Mouse (Mus musculus): ENCODE results near the gene Tbx1.

Gene Tbx1

DNA sequence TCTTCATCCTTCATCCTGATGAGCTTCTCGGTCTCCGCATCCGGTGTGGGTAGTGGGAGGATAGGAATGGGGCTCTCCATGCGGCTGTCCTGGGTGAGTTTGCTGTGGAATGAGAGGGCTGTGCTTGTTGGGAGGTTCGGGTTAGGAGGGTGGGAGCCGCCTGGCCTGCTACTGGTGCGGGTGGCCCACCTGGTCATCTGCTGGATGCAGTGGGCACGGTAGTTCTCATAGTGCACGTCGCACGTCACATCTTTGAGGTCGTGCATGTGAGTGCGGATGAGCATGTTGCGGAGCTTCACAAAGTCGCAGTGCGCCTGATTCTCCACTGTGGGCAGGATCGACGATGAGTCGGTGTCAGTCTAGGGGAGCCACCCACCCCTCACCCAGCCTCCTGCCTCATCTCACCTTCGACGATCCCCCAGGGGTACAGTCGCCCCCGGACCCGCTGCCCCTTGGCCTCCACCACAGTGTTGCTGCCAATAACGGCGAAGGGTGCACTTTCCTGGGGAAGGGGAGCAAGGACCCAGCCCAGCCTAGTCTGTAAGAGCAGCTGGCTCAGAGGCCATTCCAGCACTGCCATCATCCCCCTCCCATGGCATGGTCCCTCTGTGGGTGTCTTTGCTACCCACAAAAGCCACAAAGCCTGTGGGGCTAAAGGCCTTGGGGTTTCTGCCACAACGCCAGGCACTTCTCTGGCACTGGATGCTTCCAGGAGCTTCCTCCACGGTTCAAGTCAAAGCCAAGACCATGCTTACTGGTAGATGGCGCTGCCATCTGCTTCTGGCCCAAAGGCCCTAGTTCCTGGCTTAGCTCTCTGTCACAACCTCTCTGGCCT is 32.7 kb upstream of the Tbx1 start:
- DNase-seq (ENCODE audit: low read depth, low spot score): no peak

DNA sequence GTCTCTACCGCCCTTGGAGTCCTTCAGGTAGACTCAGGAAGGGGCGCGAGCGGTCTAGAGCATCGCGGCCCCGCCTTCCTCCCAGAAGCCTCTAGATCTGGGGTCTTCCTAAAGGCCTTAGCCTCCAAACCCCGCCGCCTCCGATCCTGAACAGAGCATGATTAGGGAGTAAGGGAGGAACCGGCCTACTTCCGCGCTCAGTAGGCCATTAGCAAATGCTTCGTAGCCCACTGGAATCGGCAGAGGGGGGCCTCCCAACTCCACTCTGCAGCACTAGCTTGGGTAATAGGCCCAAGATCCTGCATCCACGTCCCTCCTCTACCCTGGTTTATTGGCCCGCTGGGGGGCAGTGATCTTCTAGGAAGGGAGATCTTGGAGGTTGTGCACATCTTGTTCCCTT is 31.5 kb upstream of the Tbx1 start, which contains the start of gene Gp1bb:
TSS of gene Gp1bb (minus strand) at position 385 of the 400 bp plus-strand sequence.
- no peak for DNase-seq (ENCODE audit: low read depth, low spot score)

DNA sequence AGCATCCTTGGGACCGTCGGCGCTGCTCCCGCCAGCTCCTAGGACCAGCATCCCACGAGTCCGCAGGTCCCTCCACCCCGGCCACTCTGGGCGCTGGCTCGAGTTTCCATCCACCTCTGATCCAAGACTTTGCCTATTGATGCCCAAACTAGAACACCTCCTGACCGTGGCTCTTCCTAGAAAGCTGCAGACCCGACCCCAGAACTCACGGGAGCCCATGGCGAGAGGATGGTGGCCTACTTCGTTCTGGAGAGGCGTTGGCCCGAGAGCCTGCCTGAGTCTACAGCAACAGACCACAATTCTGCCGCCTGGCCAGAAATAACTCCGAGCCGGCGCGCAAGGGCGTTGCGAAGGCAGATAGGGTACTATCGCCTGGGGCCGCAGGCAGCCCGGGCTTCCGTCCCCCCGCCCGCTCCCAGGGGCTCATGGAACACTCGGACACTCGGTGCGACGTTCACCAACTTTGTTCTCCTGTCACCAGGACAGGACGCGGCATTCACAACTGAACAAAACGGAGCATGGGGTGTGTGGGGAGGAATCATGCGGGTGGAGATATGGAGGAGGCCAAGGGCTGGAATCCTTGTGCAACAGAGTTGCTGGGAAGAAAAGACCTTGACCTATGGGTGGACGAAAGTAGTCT is 31.0 kb upstream of the Tbx1 start:
- DNase-seq (ENCODE audit: low read depth, low spot score): no peak

DNA sequence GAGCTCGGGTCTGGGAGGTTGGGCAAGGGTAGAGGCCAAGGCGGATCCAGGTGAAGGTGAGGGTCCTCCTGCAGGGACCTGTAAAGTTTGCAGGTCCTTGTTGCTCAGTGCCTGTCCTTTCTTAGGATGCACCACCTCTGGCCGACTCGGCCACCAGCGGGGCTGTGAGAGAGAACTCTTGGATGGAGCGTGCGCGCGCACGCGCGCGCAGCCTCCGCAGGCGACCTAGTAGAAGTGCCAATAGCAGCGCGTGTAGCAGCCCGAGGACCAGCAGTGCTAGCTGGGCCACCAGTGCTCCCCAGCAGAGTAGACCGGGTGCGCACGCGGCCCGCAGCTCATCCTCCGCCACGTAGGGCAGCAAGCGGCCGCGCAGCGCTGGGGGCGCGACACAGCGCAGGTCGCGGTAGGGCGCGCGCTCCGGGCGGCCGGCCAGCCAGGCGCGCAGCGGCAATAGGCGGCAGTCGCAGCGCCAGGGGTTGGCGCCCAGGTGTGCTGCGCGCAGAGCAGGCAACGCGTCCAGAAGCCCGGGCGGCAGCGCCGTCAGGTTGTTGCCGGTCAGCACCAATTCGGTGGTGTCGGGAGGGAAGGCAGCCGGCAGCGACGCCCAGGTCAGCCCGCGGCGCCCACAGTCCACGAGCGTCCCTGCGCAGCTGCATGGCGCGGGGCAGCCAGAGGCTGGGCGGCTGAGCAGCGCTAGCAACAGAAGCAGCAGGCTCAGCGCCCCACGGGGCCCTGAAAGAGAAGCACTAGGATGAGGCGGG is 30.3 kb upstream of the Tbx1 start:
- no peak for DNase-seq (ENCODE audit: low read depth, low spot score)

DNA sequence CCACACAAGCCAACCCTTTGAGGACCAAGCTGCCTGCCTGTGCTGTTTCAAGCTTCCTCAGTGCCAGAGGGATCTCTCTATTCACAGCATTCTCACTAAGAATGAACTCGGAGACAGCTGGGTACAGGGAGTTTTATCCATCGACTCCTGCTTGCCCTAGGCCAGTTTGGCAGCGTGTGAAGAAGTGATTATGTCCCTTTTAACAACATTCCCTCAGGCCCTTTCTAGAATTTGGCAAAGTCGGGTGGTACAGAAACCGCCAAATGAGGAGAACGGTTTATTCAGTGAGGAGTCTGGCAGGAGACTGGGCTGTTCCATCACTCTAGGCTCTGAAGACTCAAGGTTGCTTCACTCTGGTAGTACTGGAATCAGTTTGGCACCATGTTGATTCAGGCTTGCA is 29.7 kb upstream of the Tbx1 start:
- DNase-seq (ENCODE audit: low read depth, low spot score): no peak

DNA sequence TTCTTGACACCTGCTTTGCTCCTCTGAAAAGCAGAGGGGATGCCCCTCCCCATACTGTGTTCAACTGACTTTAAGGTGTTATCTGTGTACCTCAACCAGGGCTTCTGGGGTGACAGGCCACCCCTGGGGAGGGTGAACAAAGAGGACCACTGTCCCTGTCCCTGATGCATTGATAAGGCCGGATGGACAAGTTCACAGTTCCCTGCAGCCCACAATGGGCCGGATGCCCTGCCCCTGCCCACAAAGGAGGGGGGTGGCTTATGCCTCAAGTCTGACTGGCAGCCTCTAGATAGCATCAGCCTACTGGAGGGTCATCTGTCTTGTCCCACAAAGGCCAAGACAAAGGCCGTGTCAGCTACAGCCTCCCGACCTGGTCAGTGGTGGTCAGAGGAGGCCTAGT is 28.6 kb upstream of the Tbx1 start:
- no peak for DNase-seq (ENCODE audit: low read depth, low spot score)

DNA sequence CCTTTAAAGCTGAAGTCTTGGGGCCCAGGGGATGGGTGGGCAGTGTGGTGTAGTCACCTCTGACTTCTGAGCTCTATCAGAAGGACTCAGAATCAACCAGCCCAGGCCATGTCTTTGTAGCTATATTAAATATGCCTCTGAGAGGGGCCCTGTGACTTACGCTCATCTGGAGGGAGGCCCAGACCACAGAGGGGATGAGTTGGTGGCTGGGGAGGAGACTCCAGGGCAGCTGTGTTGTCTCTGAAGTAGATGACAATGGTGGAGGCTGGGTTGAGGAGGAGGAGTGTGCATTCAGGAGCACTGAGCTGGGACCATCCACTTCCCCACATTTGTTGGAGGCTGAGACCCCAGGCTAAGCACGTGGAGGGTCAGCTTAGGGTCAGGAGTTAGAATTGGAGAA is 27.8 kb upstream of the Tbx1 start:
- no peak for DNase-seq (ENCODE audit: low read depth, low spot score)

DNA sequence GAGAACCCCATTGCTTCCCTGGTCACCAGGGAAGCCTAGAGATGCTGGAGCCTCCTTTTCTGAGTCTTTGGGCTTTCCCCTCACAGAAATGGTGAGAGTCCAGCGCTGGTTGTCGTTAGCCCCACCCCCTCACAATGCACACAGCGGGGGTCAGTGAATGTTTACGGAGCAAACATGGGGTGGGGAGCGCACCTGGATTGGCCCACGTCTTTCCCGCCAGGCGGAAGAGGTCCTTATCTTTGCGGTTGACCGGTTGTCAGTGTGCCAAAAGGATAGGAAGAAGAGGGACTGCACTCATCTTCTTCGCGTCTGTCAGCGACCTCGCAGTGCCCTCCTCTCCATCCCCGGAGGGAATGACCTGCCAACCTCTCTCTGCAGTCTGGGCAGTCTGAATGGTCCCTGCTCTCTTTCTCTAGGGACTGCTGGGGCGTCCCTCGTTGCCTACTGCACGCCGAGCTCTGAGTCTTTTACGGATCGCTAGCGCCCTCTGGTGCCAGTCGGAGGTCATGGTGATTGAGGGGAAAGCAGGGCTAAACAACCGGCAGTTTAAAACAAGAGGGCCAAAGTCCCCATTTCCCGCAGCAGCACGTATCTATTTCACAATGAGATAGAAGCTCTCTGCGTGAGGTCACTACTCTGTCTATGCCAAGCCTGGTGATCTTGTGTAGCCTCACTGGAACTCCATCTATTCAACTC is 27.0 kb upstream of the Tbx1 start:
- DNase-seq (ENCODE audit: low read depth, low spot score): peak; percentile 66

DNA sequence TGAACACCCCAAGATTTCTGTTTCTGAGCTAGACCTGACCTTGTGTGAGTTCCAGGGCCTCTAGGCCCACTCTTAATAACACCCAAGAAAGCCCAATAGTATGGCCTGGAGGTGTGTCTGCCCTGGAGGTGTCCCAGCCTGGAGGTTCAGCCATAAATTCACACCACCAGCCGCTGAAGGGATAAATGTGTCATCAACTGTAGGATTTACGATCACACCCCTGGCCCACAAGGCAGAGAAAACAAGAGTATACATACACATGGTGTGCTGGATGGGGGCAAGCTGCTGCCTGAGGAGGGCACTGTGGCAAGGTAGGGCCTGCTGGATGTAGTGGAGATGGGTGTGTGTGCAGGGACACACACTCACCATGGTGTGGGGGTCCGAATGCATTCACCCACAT is 22.8 kb upstream of the Tbx1 start:
- DNase-seq (ENCODE audit: low read depth, low spot score): no peak

DNA sequence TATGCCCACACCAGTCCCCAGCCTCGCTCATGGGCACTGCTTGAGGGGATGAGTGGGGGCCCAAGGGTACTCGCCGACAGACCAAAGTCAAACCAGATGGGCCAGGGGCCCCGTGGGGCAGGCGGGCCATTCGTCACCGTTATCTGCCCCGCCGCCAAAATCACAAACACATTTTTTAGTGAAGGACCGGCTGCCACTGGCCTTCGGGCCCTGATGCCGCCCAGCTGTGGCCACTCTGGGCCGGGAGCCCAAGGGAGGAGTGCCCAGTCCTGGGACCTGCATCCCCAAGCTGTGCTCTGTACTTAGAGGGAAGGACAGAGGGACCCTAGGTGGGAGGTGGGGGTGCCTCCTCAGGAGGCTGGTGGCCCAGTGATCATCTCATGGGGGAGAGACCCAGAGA is 21.3 kb upstream of the Tbx1 start:
- DNase-seq (ENCODE audit: low read depth, low spot score): no peak

DNA sequence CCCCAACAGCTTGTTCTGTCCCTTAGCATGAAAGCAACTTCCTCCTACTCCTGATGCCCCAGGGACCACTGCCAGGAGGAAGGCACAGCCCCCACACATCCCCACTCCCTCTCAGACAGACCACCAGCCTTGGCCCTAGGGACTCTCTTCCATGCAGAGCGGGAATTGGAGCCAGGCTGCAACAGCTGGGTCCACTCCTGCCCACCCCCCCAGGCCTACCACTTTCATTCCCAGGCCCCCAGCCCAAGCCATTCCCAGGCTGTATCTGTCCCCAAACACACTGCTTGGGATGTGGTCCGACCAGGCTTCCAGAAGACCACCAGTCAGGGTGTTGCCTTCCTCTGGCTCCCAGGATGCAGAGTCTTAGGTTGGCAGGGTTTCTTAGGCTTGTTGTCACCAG is 18.6 kb upstream of the Tbx1 start:
- no peak for DNase-seq (ENCODE audit: low read depth, low spot score)

DNA sequence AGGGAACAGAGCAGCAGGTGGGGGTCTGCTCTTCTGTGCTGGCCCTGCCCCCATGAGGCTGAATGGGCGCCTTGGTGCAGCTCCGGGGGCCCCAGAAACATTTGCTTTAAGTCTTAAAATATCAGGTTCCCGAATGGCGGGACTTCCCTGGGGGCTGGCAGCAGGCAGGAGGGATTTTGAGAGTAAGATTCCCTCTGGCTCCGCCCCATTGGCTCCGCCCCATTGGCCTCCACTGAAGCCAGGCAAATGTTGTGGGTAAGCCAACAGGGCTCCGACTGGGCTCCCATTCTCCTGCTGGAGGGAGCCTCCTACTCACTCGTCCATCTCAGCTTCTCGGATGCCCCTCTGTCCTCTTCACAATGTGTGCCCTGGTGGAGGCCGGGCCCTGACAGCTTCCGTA is 17.8 kb upstream of the Tbx1 start:
- DNase-seq (ENCODE audit: low read depth, low spot score): no peak

DNA sequence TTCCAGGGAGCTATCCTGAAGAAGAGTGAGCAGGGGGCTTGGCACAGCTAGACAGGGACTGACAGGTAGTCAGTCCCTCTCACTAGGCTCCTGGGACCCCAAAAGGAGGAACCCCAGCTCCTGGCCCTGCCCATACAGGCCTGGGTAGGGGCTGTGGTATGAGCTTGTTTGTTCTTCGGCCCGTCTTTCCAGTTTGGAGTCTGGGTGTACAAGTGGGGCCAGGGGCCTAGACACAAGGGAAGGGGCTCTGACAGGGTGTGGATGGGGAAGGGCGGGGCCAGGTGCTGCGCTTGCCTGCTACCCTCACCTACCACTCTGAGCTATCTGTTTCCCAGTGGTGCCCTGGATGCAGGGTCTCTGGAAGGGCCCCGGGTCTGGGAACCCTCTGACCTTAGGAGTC is 15.2 kb upstream of the Tbx1 start:
- DNase-seq (ENCODE audit: low read depth, low spot score): no peak

DNA sequence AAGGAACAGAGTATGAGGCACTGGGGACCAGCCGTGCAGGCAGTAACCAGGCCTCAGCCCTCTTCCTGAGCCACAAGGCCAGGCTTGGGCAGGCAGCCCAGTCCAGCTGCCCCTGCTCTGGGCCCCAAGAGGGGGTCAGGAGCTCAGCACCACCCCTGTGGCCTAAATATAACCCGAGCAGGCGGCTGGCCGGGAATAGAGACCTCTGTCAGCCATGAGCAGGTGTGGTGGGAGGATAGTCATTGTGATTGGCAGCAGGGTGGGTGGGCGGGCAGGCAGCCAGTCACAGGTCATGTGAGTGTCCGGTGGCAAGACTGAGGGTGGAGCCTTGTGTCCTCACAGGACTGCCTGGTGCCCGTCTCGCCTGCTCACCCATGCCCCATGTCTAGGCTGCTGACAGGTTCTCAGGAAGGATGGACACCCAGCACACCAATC is 13.8 kb upstream of the Tbx1 start:
- no peak for DNase-seq (ENCODE audit: low read depth, low spot score)

DNA sequence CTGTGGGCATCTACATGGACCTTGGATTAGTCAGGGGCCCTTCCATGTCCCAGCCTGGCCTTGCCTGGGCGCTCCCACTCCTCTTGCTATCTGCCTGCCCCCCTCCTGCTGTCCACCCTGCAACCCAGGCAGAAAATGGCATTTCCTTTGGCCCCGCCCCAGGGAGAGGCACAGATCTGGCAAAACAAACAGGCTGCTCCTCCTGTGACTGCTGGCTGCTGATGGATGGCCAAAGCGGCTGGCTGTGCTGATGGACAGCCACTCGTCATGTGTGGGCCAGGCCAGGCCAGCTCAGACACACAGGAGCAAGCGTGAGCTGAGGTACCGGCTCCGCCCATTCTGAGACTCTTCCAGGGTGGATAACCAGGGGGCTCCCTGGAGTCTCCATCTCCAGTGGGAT is 11.0 kb upstream of the Tbx1 start:
- DNase-seq (ENCODE audit: low read depth, low spot score): no peak

DNA sequence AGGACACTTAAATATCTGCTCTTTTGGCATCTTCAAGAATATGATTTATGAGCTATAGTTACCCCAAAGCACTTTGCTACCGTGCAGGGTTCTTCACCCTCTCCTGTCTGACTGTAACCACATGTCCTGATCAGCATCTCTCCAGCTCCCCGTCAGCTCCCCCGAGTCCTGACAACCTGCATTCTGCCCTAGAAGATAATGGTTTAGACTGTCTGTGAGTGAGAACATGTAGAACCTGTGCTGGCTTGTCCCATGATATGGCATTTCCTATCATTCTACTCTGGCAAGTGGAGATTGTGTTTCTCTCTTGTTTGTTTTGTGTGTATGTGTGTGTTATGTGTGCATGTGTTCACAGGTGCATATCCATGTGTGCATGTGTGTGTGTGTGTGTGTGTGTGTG is 7.5 kb upstream of the Tbx1 start:
- no peak for DNase-seq (ENCODE audit: low read depth, low spot score)

DNA sequence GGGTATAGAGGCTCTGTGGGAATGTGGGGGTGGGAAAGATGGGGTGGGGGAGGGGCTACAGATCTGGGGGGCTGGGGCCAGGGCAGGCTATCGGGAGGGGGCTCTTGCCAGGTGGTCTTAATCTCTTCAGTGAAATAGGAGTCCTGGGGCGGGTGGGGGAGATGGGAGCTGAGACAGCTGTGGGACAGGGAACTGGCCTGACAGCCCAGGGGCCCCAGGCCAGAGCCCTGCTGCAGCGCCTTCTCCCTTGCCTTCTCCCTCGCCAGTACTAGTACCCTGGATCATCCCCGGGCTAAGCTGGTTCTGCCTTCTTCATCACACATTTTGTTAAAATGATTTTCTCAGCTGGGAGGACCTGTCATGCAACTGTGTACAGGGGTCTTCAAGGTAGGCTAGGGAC is 5.8 kb upstream of the Tbx1 start:
- DNase-seq (ENCODE audit: low read depth, low spot score): no peak

DNA sequence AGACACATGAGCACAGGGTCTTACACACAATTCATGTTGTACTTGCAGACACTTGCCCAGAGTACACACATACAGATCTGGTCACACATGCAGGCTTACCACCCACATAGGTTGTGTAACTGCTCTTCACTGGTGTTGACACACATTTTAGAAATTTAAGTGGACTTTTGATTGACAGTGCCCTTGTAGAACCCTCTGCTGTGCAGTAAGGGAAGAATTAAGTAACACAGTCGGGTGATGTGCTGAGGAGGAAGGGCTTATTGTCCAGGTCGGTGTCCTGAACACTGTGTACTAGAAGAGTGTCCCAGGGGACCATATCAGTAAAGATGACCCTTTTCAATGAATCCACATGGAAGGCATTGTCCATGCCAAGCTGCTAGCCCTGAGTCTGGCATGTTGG is 3.5 kb upstream of the Tbx1 start:
- DNase-seq (ENCODE audit: low read depth, low spot score): no peak

DNA sequence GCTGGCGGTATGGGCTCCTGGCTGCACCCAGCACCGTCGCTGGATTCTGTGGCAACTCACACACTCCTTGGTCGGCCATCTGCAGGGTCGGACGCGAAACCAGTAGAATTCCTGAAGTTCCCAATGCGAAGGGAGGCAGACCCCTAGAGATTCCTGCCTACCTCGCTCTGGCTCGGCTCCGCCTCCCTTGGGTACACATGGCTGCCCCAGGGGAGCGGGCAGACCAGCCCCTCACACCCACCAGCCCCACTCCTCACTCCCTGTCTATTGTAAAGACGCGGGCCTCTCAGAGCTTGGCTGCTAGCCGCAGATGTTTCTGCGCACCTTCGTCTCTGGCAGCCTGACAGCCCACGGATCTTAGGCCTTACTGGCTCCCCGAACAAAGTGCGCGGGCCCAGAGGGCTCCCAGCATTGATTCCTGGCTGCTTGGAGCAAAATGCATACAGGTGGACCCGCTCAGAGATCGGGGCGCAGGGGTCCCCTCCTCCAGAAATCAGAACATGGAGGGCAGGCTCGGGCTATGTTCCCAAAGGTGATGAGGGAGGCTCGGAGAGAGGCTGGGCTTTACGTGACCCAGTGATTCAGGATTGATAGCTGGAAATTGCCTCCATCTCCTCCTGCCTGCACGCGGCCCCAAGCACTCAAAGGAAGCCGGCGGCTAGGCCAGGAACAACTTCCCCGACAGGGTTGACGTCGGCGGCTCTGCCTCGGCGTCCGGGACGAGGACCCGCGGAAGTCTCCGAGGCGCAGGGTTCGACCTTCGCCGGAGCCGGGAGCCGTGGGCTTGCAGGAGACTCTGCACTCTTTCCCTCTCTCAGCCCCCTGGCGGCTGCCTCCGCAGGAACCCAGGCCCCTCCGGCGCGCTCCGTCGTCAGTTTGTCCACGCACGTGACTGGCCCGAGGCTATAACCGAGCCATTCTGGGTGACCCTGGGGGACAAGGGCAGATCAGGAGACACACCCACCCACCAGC is 862 bp upstream of the Tbx1 start:
- no peak for DNase-seq (ENCODE audit: low read depth, low spot score)

DNA sequence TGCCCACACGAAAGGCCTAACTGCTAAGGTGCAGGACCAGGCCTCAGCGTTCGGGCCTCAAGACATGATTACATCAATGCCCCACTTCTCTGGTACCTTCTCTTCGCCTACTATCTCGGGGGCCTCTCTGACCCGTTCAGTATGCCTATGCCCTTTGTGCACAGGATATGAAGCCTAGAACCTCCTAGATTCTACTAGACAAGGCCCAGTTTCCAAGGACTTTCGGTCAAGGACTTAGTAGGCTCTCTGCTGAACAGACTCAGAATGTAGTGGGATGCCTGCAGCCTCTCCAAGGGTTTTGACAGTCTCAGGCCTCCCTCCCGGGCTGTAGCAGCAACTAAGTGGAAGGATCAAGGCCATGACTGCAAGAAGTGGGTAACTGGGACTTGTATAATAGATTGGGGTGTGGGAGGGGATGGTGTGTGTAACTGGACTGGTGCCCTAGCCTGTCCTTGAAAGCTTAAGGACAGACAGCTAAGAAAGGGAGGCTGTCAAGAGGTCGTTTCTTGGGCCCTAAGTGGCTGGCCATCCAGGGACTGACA is 1.3 kb downstream of the Tbx1 start:
- DNase-seq (ENCODE audit: low read depth, low spot score): no peak

DNA sequence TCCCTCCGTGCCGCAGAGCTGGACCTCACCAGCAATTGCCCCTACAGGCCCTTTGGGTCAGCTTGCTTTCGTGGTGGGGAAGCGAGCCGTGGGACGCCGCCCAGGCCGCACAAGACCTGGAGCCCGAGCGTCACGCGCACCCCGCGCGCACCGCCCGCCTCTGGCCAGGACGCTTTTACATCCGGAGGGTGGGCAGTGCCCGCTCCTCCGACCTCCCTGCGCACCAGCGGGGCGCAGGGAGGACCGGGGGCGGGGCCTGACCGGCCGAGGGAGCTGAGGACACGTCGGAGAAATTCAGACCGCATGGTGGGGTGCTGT is 1.8 kb downstream of the Tbx1 start:
- no peak for DNase-seq (ENCODE audit: low read depth, low spot score)
